Mouse (Mus musculus): ENCODE measurements around the gene Taar8a. TPM values are rescaled to one million over a fixed set of nuclear protein-coding genes. Genes with fewer than 3 reads are reported as not detected.
"Not testable (repeated sequence)": the region's sequence is repeated elsewhere in the genome, so short reads cannot be mapped to it uniquely, and the experiment has no call there.

The Taar8a gene
- total RNA-seq (2021), result not detected
- long read RNA-seq, experiment 1, result 0 reads
- long read RNA-seq, experiment 2, result 0 reads

GRCm38 (mm10) chr10:24076200-24076599 lies at the start of gene Taar8a:
Gene Taar8a (plus strand): TSS chr10:24076500.
- not testable (repeated sequence) for DNase-seq

- DNase-seq, result no peak
These were observed 49.4 kb upstream of the Taar8a start, which contains the start of gene Taar7d for GRCm38 (mm10) chr10:24026922-24027321. Gene Taar7d (plus strand): TSS chr10:24027222.

- no peak for DNase-seq
These were observed 45.0 kb upstream of the Taar8a start for GRCm38 (mm10) chr10:24031347-24031746.

GRCm38 (mm10) chr10:24037314-24037713 lies 39.0 kb upstream of the Taar8a start, which contains the start of gene Taar7e:
Gene Taar7e (plus strand): TSS chr10:24037614.
- no peak for DNase-seq

- no peak for DNase-seq
These were observed 36.0 kb upstream of the Taar8a start for GRCm38 (mm10) chr10:24040120-24040869.

- no peak for DNase-seq
These were observed 27.1 kb upstream of the Taar8a start, which contains the start of gene Taar7f for GRCm38 (mm10) chr10:24049210-24049609. Gene Taar7f (plus strand): TSS chr10:24049510.

- DNase-seq, result no peak
These were observed 24.3 kb upstream of the Taar8a start for GRCm38 (mm10) chr10:24052039-24052438.

- DNase-seq, result no peak
These were observed 17.3 kb upstream of the Taar8a start for GRCm38 (mm10) chr10:24058986-24059385.

GRCm38 (mm10) chr10:24074751-24075150 lies 1.5 kb upstream of the Taar8a start:
- DNase-seq, result not testable (repeated sequence)

- DNase-seq, result peak; percentile 61
These were observed 3.9 kb downstream of the Taar8a start for GRCm38 (mm10) chr10:24080166-24080565.

- DNase-seq, result no peak
These were observed 9.6 kb downstream of the Taar8a start for GRCm38 (mm10) chr10:24085936-24086335.

- DNase-seq, result no peak
These were observed 10.3 kb downstream of the Taar8a start for GRCm38 (mm10) chr10:24086555-24086954.

- no peak for DNase-seq
These were observed 10.9 kb downstream of the Taar8a start for GRCm38 (mm10) chr10:24087168-24087567.

- DNase-seq, result no peak
These were observed 15.9 kb downstream of the Taar8a start, which contains the start of gene Taar8b for GRCm38 (mm10) chr10:24092194-24092593. Gene Taar8b (minus strand): TSS chr10:24092294.

- DNase-seq, result not testable (repeated sequence)
These were observed 20.7 kb downstream of the Taar8a start for GRCm38 (mm10) chr10:24097010-24097409.

- DNase-seq, result not testable (repeated sequence)
These were observed 25.5 kb downstream of the Taar8a start, which contains the start of gene Taar8c for GRCm38 (mm10) chr10:24101812-24102211. Gene Taar8c (minus strand): TSS chr10:24101912.

GRCm38 (mm10) chr10:24103299-24103698 lies 27.0 kb downstream of the Taar8a start:
- not testable (repeated sequence) for DNase-seq

GRCm38 (mm10) chr10:24107747-24108146 lies 31.4 kb downstream of the Taar8a start:
- DNase-seq, result no peak

GRCm38 (mm10) chr10:24108236-24108635 lies 31.9 kb downstream of the Taar8a start:
- no peak for DNase-seq

- not testable (repeated sequence) for DNase-seq
These were observed 33.1 kb downstream of the Taar8a start, which contains the start of gene Taar9 for GRCm38 (mm10) chr10:24109434-24109833. Gene Taar9 (minus strand): TSS chr10:24109534.

- DNase-seq, result peak; percentile 69
These were observed 34.9 kb downstream of the Taar8a start for GRCm38 (mm10) chr10:24111116-24111778.

Data from adrenal gland, postnatal 10 days (tissue).